Mouse (Mus musculus) thymus, adult 2 months (tissue): ENCODE data around the gene Chst12.

Source experiments
- CTCF ChIP-seq: fragments of 200-500 bp; IDR thresholded peaks from 2 replicates; pipeline ENCODE4 v1.5.1; 2012; ENCODE audit warnings: mild to moderate bottlenecking, control low read depth, low read length, moderate library complexity, borderline replicate concordance; ENCODE audit not compliant: control insufficient read depth, poor library complexity, insufficient read depth; ENCODE audit errors: extremely low read depth
- POLR2A ChIP-seq: fragments of 200-500 bp; IDR thresholded peaks from 2 replicates; pipeline ENCODE4 v1.6.1; 2012; ENCODE audit warnings: mild to moderate bottlenecking, low read length, control low read depth, moderate library complexity; ENCODE audit not compliant: control insufficient read depth, poor library complexity, insufficient read depth; ENCODE audit errors: extremely low read depth

DNA sequence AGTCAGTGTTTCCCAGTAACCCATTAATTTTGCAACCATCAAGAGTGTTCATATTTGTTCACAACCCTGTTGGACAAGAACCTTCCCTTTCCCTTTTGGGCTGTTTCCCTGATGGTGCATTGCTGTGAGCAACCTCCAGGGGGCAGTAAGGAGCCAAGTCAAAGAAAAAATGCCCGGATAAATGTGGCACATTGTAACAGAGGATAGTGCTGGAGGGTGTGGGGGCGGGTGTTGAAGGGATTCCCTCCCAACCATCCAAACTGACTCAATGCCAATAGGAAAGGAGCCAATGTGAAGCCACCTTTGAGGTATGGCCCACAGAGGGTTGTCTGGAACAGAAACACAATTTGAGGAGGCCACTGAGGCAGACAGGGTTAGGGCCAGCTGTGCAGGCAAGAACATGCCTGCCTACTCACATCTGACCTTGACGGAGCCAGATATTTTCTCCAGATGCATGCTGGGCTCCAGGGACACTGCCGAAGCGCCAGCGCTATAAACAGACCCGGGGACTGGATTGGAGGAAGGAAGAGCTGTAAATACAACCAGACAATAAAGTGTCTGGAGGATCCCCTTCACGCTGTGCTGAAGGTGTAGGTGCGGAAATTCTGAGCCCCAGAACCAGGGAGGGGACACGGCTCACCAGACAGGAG is 63.1 kb downstream of the Chst12 start:
- TF ChIP-seq CTCF (peak; percentile 13; the same call in 1 of the 2 replicates), POLR2A (no peak)
